Mouse (Mus musculus) CH12.LX (cell line): ENCODE measurements around the gene Creg2. TPM values are rescaled to one million over a fixed set of nuclear protein-coding genes. Genes with fewer than 3 reads are reported as not detected.

Experiments used
- DNase-seq: peaks from one replicate; pipeline ENCODE4 v3.0.0-alpha.2; 2013; ENCODE audit errors: extremely low read depth
- H3K27ac ChIP-seq: 2 replicates; pipeline ENCODE4 v1.5.1; 2012; ENCODE audit warnings: low read depth, mild to moderate bottlenecking, control low read depth, moderate library complexity; ENCODE audit not compliant: insufficient read depth
- H3K27me3 ChIP-seq: replicated peaks from 2 replicates; pipeline ENCODE3; 2012; ENCODE audit warnings: inconsistent platforms
- H3K36me3 ChIP-seq, 2 experiments: replicated peaks in 1 of 2; 2 replicates each; pipeline versions ENCODE3 to v1.6.1; 2012; ENCODE audit warnings: inconsistent platforms in 1 of 2, low read length in 1 of 2, mild to moderate bottlenecking in 1 of 2, mixed read lengths in 1 of 2, moderate library complexity in 1 of 2; ENCODE audit not compliant: control insufficient read depth in 1 of 2, insufficient read depth in 1 of 2
- H3K4me1 ChIP-seq, 2 experiments: 2 replicates each; pipeline ENCODE4 v1.6.1; 2012; ENCODE audit warnings: inconsistent platforms in 1 of 2, moderate library complexity in 1 of 2; ENCODE audit not compliant: insufficient read depth in 2 of 2, control insufficient read depth in 1 of 2
- H3K4me2 ChIP-seq: 2 replicates; pipeline ENCODE4 v1.6.1; 2012; ENCODE audit warnings: low read depth, mild to moderate bottlenecking, control low read depth; ENCODE audit not compliant: poor library complexity, insufficient read depth, severe bottlenecking
- H3K4me3 ChIP-seq, 3 experiments: fragments of 150-350 bp in 1 of 3; sonication (generic) in 1 of 3; replicated peaks in 1 of 3; 2 replicates each; pipeline versions ENCODE3 to v1.5.1; 2011 to 2012; ENCODE audit warnings: low read depth in 2 of 3, low read length in 2 of 3, mild to moderate bottlenecking in 2 of 3, moderate library complexity in 2 of 3, control low read depth in 1 of 3, improper control_type of control experiment in 1 of 3, inconsistent platforms in 1 of 3, mixed read lengths in 1 of 3; ENCODE audit not compliant: poor library complexity in 1 of 3
- H3K79me2 ChIP-seq: replicated peaks from 2 replicates; pipeline ENCODE4 v1.6.1; 2012; ENCODE audit warnings: mild to moderate bottlenecking, moderate library complexity; ENCODE audit not compliant: control insufficient read depth, poor library complexity, insufficient read depth, severe bottlenecking; ENCODE audit errors: extremely low read depth
- H3K9ac ChIP-seq: 2 replicates; pipeline ENCODE4 v1.6.1; 2012; ENCODE audit warnings: low read depth, mild to moderate bottlenecking, control low read depth, moderate library complexity; ENCODE audit not compliant: insufficient read depth
- H3K9me3 ChIP-seq: replicated peaks from 2 replicates; pipeline ENCODE3; 2012; ENCODE audit warnings: low read length, inconsistent platforms, mixed read lengths
- CHD2 ChIP-seq: IDR thresholded peaks from 2 replicates; pipeline ENCODE4 v1.6.1; 2011; ENCODE audit warnings: low read length, improper control_type of control experiment
- CTCF ChIP-seq, 2 experiments: IDR thresholded peaks in 1 of 2; conservative IDR thresholded peaks in 1 of 2; 2 replicates each; pipeline ENCODE4 v1.5.1; 2011 to 2012; ENCODE audit warnings: low read depth in 2 of 2, low read length in 2 of 2, improper control_type of control experiment in 1 of 2, inconsistent platforms in 1 of 2, mild to moderate bottlenecking in 1 of 2, moderate library complexity in 1 of 2
- EP300 ChIP-seq: IDR thresholded peaks from 2 replicates; pipeline ENCODE4 v1.6.1; 2011; ENCODE audit warnings: low read length, improper control_type of control experiment
- ETS1 ChIP-seq: conservative IDR thresholded peaks from 2 replicates; pipeline ENCODE4 v1.6.1; 2012; ENCODE audit warnings: low read depth, mild to moderate bottlenecking, inconsistent platforms, low read length, improper control_type of control experiment, moderate library complexity
- GABPA ChIP-seq: IDR thresholded peaks from 2 replicates; pipeline ENCODE4 v1.6.1; 2012; ENCODE audit warnings: low read depth, low read length, improper control_type of control experiment, inconsistent platforms; ENCODE audit not compliant: insufficient replicate concordance
- IRF4 ChIP-seq: IDR thresholded peaks from 2 replicates; pipeline ENCODE4 v1.6.1; 2014; ENCODE audit warnings: low read depth, mild to moderate bottlenecking, inconsistent platforms, low read length, improper control_type of control experiment
- MAFK ChIP-seq: IDR thresholded peaks from 2 replicates; pipeline ENCODE4 v1.6.1; 2011; ENCODE audit warnings: low read length, improper control_type of control experiment; ENCODE audit not compliant: insufficient replicate concordance
- MAZ ChIP-seq: IDR thresholded peaks from 2 replicates; pipeline ENCODE4 v1.6.1; 2012; ENCODE audit warnings: low read depth, mild to moderate bottlenecking, inconsistent platforms, low read length, improper control_type of control experiment, moderate library complexity
- MXI1 ChIP-seq: IDR thresholded peaks from 2 replicates; pipeline ENCODE4 v1.6.1; 2011; ENCODE audit warnings: mild to moderate bottlenecking, low read depth, low read length, improper control_type of control experiment
- NELFE ChIP-seq: IDR thresholded peaks from 2 replicates; pipeline ENCODE4 v1.6.1; 2011; ENCODE audit warnings: low read depth, low read length, improper control_type of control experiment
- RCOR1 ChIP-seq: conservative IDR thresholded peaks from 2 replicates; pipeline ENCODE4 v1.6.1; 2012; ENCODE audit warnings: low read depth, mild to moderate bottlenecking, inconsistent platforms, low read length, improper control_type of control experiment
- SIN3A ChIP-seq: IDR thresholded peaks from 2 replicates; pipeline ENCODE4 v1.6.1; 2012; ENCODE audit warnings: low read length, improper control_type of control experiment, inconsistent platforms
- TBP ChIP-seq: conservative IDR thresholded peaks from 2 replicates; pipeline ENCODE4 v1.6.1; 2011; ENCODE audit warnings: low read depth, low read length, improper control_type of control experiment
- TCF12 ChIP-seq: IDR thresholded peaks from 2 replicates; pipeline ENCODE4 v1.6.1; 2014; ENCODE audit warnings: low read depth, mild to moderate bottlenecking, inconsistent platforms, low read length, improper control_type of control experiment
- USF1 ChIP-seq: IDR thresholded peaks from 2 replicates; pipeline ENCODE4 v1.6.1; 2014; ENCODE audit warnings: low read depth, mild to moderate bottlenecking, inconsistent platforms, low read length, improper control_type of control experiment
- ZC3H11A ChIP-seq: IDR thresholded peaks from 2 replicates; pipeline ENCODE4 v1.6.1; 2012; ENCODE audit warnings: low read depth, mild to moderate bottlenecking, inconsistent platforms, low read length, improper control_type of control experiment
- dilution Hi-C: fragments of 300-500 bp; cut with MboI; formaldehyde crosslinking; loops from 2 replicates; pipeline ENCODE4 v1.14.3; 2020; ENCODE audit warnings: low sequenced_read_pairs; ENCODE audit not compliant: extremely low pct_unique_long_range_greater_than_20kb, extremely low pct_ligation_motif_present
- in situ Hi-C: fragments of 300-500 bp; cut with MboI; formaldehyde crosslinking; loops from 3 replicates; pipeline ENCODE4 v1.14.3; 2019; ENCODE audit warnings: low sequenced_read_pairs, low pct_ligation_motif_present, low pct_unique_long_range_greater_than_20kb, mixed read lengths
- polyA plus RNA-seq: library from polyadenylated mRNA; unstranded; fragments of >175 nt; gene quantifications from 2 replicates; pipeline ENCODE4 v1.2.1, GENCODE M21; 2012; ENCODE audit warnings: low read depth; ENCODE audit not compliant: insufficient read length
- total RNA-seq, 2 experiments: library from RNA; depleted of rRNA; stranded (reverse); fragments of 300-350 nt in 1 of 2; fragments of >200 nt in 1 of 2; gene quantifications; 2 replicates each; pipeline ENCODE4 v1.2.3; 2012 to 2014

The Creg2 gene
- total and polyA plus RNA-seq, 3 experiments = not detected

GRCm38 (mm10) chr1:39571653-39572052 is 79.6 kb downstream of the Creg2 start:
- Histone ChIP-seq H3K27me3 (no peaks in the 10 kb centered on the region), H3K4me3 (no peak overlapping the region), H3K36me3 (peaks cover 4 to 34% of the 10 kb centered on the region in 2 experiments), H3K9me3 (no peaks in the 10 kb centered on the region), H3K9ac (no peak overlapping the region), H3K79me2 (peaks cover 34% of the 10 kb centered on the region), H3K4me1 (peaks cover 3 to 41% of the 10 kb centered on the region in 2 experiments; a peak in 3 of 4 replicates), H3K4me2 (no peak overlapping the region), H3K27ac (no peak overlapping the region)
- no peak for TF ChIP-seq SIN3A
- TF ChIP-seq TBP = no peak
- TF ChIP-seq MAFK = no peak
- TF ChIP-seq MAZ = no peak
- TF ChIP-seq ETS1 = no peak
- TF ChIP-seq USF1 = no peak
- no peak for TF ChIP-seq IRF4
- no peak for TF ChIP-seq NELFE
- no peak for TF ChIP-seq EP300
- no peak for TF ChIP-seq MXI1
- no peak for TF ChIP-seq ZC3H11A
- no peak for TF ChIP-seq CHD2
- no peak for TF ChIP-seq RCOR1
- no peak for TF ChIP-seq GABPA
- no peak for TF ChIP-seq TCF12
- no peak for TF ChIP-seq CTCF (conservative IDR thresholded peaks at IDR 0.05 in 1 of 2, IDR thresholded peaks at IDR 0.05 in 1 of 2; ENCODE audit: low read depth in 2 of 2, low read length in 2 of 2)
- in situ Hi-C loops = loop anchor here (25.0 kb wide), 1 partner anchor 366 kb away; no protein-coding TSS in a partner anchor
- DNase-seq = no peak
- dilution Hi-C loops = no loop called here

Other genes starting within 250 kb of the Creg2 start
- 0.81 and 0.88 TPM in 2 replicates for gene Tbc1d8, start 172.7 kb downstream of the Creg2 start, total RNA-seq (2012; rRNA removed)
- 0.16 and 0.30 TPM in 2 replicates for gene Tbc1d8, start 172.7 kb downstream of the Creg2 start, total RNA-seq (2014; rRNA removed)
- 1.4 and 1.8 TPM in 2 replicates for gene Tbc1d8, start 172.7 kb downstream of the Creg2 start, polyA plus RNA-seq
- 15.3 and 17.8 TPM in 2 replicates for gene Cnot11, start 116.5 kb downstream of the Creg2 start, total RNA-seq (2012; rRNA removed)
- 28.6 and 31.8 TPM in 2 replicates for gene Cnot11, start 116.5 kb downstream of the Creg2 start, total RNA-seq (2014; rRNA removed)
- gene Cnot11, start 116.5 kb downstream of the Creg2 start, polyA plus RNA-seq = 29.9 and 34.9 TPM in 2 replicates
- gene Rnf149, start 74.1 kb downstream of the Creg2 start, total RNA-seq (2012; rRNA removed) = 12.6 and 16.6 TPM in 2 replicates
- 21.5 and 22.7 TPM in 2 replicates for gene Rnf149, start 74.1 kb downstream of the Creg2 start, total RNA-seq (2014; rRNA removed)
- 31.3 and 32.3 TPM in 2 replicates for gene Rnf149, start 74.1 kb downstream of the Creg2 start, polyA plus RNA-seq
- not detected in 2 replicates for gene Rfx8, start 69.5 kb upstream of the Creg2 start, total RNA-seq (2012; rRNA removed)
- gene Rfx8, start 69.5 kb upstream of the Creg2 start, total RNA-seq (2014; rRNA removed) = not detected in 2 replicates
- not detected in 2 replicates for gene Rfx8, start 69.5 kb upstream of the Creg2 start, polyA plus RNA-seq
- gene Gm3646, start 153.9 kb upstream of the Creg2 start, total RNA-seq (2012; rRNA removed) = not detected in 2 replicates
- gene Gm3646, start 153.9 kb upstream of the Creg2 start, total RNA-seq (2014; rRNA removed) = not detected in 2 replicates
- not detected in 2 replicates for gene Gm3646, start 153.9 kb upstream of the Creg2 start, polyA plus RNA-seq
- gene Map4k4, start 249.4 kb upstream of the Creg2 start, total RNA-seq (2012; rRNA removed) = 33.3 and 41.0 TPM in 2 replicates
- 20.3 and 21.8 TPM in 2 replicates for gene Map4k4, start 249.4 kb upstream of the Creg2 start, total RNA-seq (2014; rRNA removed)
- 46.3 and 47.0 TPM in 2 replicates for gene Map4k4, start 249.4 kb upstream of the Creg2 start, polyA plus RNA-seq